Mouse (Mus musculus) neural tube, embryonic 11.5 days (tissue): ENCODE results near the gene Dnah8. TPM values are rescaled to one million over a fixed set of nuclear protein-coding genes. Genes with fewer than 3 reads are reported as not detected.

Experiments used
- ATAC-seq: fragments of 200-750 bp; cut with Nextera tagmentation; 2 replicates; pipeline ENCODE4 v1.8.0; 2017; ENCODE audit warnings: moderate number of reproducible peaks, mild to moderate bottlenecking, moderate TSS enrichment, moderate library complexity; ENCODE audit not compliant: insufficient read depth, low FRiP score, low TSS enrichment
- DNase-seq: peaks from one replicate; pipeline ENCODE4 v3.0.0-alpha.2; 2015; ENCODE audit warnings: low spot score
- H3K27ac ChIP-seq: fragments of 300-500 bp; sonication (generic); 2 replicates; pipeline ENCODE4 v1.5.1; 2014; ENCODE audit warnings: low read depth, mild to moderate bottlenecking, low read length
- H3K27me3 ChIP-seq: fragments of 300-500 bp; sonication (generic); 2 replicates; pipeline ENCODE4 v1.6.1; 2014; ENCODE audit warnings: mild to moderate bottlenecking, low read length, mixed read lengths; ENCODE audit not compliant: control insufficient read depth, insufficient read depth
- H3K36me3 ChIP-seq: fragments of 300-500 bp; sonication (generic); 2 replicates; pipeline ENCODE4 v1.6.1; 2014; ENCODE audit warnings: mild to moderate bottlenecking, low read length, moderate library complexity, mixed read lengths; ENCODE audit not compliant: control insufficient read depth, insufficient read depth
- H3K4me1 ChIP-seq: fragments of 300-500 bp; sonication (generic); 2 replicates; pipeline ENCODE4 v1.6.1; 2014; ENCODE audit warnings: low read length, mixed read lengths; ENCODE audit not compliant: control insufficient read depth, insufficient read depth
- H3K4me2 ChIP-seq: fragments of 300-500 bp; sonication (generic); 2 replicates; pipeline ENCODE4 v1.6.1; 2014; ENCODE audit warnings: low read depth, mild to moderate bottlenecking, moderate library complexity
- H3K4me3 ChIP-seq: fragments of 300-500 bp; sonication (generic); 2 replicates; pipeline ENCODE4 v1.5.1; 2014; ENCODE audit warnings: low read depth, low read length
- H3K9ac ChIP-seq: fragments of 300-500 bp; sonication (generic); 2 replicates; pipeline ENCODE4 v1.6.1; 2014; ENCODE audit warnings: mild to moderate bottlenecking, low read length
- H3K9me3 ChIP-seq: fragments of 300-500 bp; sonication (generic); 2 replicates; pipeline ENCODE4 v1.6.1; 2016; ENCODE audit warnings: low read length; ENCODE audit not compliant: control insufficient read depth
- WGBS: fragments of 180-500 bp; shearing (Covaris S2); extraction: QIAGEN DNeasy Blood & Tissue Kit; methylation state at CpG from one replicate; pipeline ENCODE4 v1.1.7; 2014; 5-methylcytosine and 5-hydroxymethylcytosine counted together
- polyA plus RNA-seq: library from polyadenylated mRNA; unstranded; fragments of >200 nt; fragmentation: Nextera tagmentation; extraction: Ambion mirVana; gene quantifications from 2 replicates; pipeline ENCODE4 v1.2.1, GENCODE M21; 2014

Gene Dnah8
- polyA plus RNA-seq, 1 experiment from 2014 or later: 1.1 TPM

GRCm38 (mm10) chr17:30606206-30606605, 17.9 kb upstream of the Dnah8 start:
- no peaks in the 10 kb centered on the region for H3K27me3 ChIP-seq
- H3K27ac ChIP-seq: no peak overlapping the region
- no peak for ATAC-seq
- H3K4me1 ChIP-seq: peaks cover 8% of the 10 kb centered on the region; the same call in 1 of the 2 replicates
- H3K4me2 ChIP-seq: no peak overlapping the region
- DNase-seq: no peak
- peaks cover 5% of the 10 kb centered on the region for H3K36me3 ChIP-seq
- no peaks in the 10 kb centered on the region for H3K9me3 ChIP-seq
- no peak overlapping the region for H3K9ac ChIP-seq
- no peak overlapping the region for H3K4me3 ChIP-seq
- 85% methylated on average over 11 of the region's 11 CpGs for WGBS

- H3K4me1 ChIP-seq: peaks cover 8% of the 10 kb centered on the region
- ATAC-seq (no peak), DNase-seq (no peak)
- H3K4me3 ChIP-seq: no peak overlapping the region
- no peak overlapping the region for H3K4me2 ChIP-seq
- no peak overlapping the region for H3K27ac ChIP-seq
- 93% methylated on average over 8 of the region's 8 CpGs for WGBS
- no peaks in the 10 kb centered on the region for H3K27me3 ChIP-seq
- H3K9ac ChIP-seq: no peak overlapping the region
- peaks cover 5% of the 10 kb centered on the region for H3K36me3 ChIP-seq
- no peaks in the 10 kb centered on the region for H3K9me3 ChIP-seq
Measured at GRCm38 (mm10) chr17:30606634-30607081, 17.5 kb upstream of the Dnah8 start.

GRCm38 (mm10) chr17:30607330-30607729, 16.8 kb upstream of the Dnah8 start:
- H3K4me3 ChIP-seq: no peak overlapping the region
- DNase-seq: no peak
- WGBS: 85% methylated on average over 7 of the region's 7 CpGs
- no peaks in the 10 kb centered on the region for H3K27me3 ChIP-seq
- H3K27ac ChIP-seq: no peak overlapping the region
- H3K9me3 ChIP-seq: no peaks in the 10 kb centered on the region
- no peak for ATAC-seq
- H3K36me3 ChIP-seq: peaks cover 2% of the 10 kb centered on the region
- H3K4me1 ChIP-seq: peaks cover 8% of the 10 kb centered on the region
- no peak overlapping the region for H3K9ac ChIP-seq
- no peak overlapping the region for H3K4me2 ChIP-seq

GRCm38 (mm10) chr17:30607909-30608495, 16.2 kb upstream of the Dnah8 start:
- Histone ChIP-seq H3K9me3 (no peaks in the 10 kb centered on the region), H3K4me2 (no peak overlapping the region), H3K27ac (no peak overlapping the region), H3K4me1 (peaks cover 8% of the 10 kb centered on the region), H3K27me3 (no peaks in the 10 kb centered on the region), H3K9ac (no peak overlapping the region), H3K36me3 (no peaks in the 10 kb centered on the region; the same call in 1 of the 2 replicates), H3K4me3 (no peak overlapping the region)
- 58% methylated on average over 8 of the region's 8 CpGs for WGBS
- DNase-seq: no peak
- no peak for ATAC-seq

- DNase-seq (no peak), ATAC-seq (no peak)
- Histone ChIP-seq H3K4me2 (no peak overlapping the region), H3K27me3 (no peaks in the 10 kb centered on the region), H3K9me3 (no peaks in the 10 kb centered on the region), H3K27ac (0 out of 2 replicates have a peak overlapping the region, but pooled peaks have one; percentile 8), H3K36me3 (no peaks in the 10 kb centered on the region), H3K4me3 (no peak overlapping the region), H3K9ac (no peak overlapping the region), H3K4me1 (peaks cover 8% of the 10 kb centered on the region)
- WGBS: 92% methylated on average over 16 of the region's 16 CpGs
Measured at GRCm38 (mm10) chr17:30609305-30609979, 14.7 kb upstream of the Dnah8 start.

- ATAC-seq (no peak), DNase-seq (no peak)
- WGBS: 97% methylated on average over 5 of the region's 5 CpGs
- Histone ChIP-seq H3K4me3 (no peak overlapping the region), H3K9ac (no peak overlapping the region), H3K36me3 (no peaks in the 10 kb centered on the region), H3K27me3 (no peaks in the 10 kb centered on the region), H3K27ac (no peak overlapping the region), H3K4me1 (peaks cover 8% of the 10 kb centered on the region), H3K9me3 (no peaks in the 10 kb centered on the region), H3K4me2 (no peak overlapping the region)
Measured at GRCm38 (mm10) chr17:30609980-30610307, 14.2 kb upstream of the Dnah8 start.

- Histone ChIP-seq H3K9ac (no peak overlapping the region), H3K27ac (no peak overlapping the region), H3K27me3 (no peaks in the 10 kb centered on the region), H3K4me3 (no peak overlapping the region), H3K9me3 (no peaks in the 10 kb centered on the region), H3K36me3 (no peaks in the 10 kb centered on the region), H3K4me1 (peaks cover 8% of the 10 kb centered on the region), H3K4me2 (no peak overlapping the region)
- DNase-seq (no peak), ATAC-seq (no peak)
- 83% methylated on average over 1 of the region's 1 CpGs for WGBS
Measured at GRCm38 (mm10) chr17:30610739-30611138, 13.4 kb upstream of the Dnah8 start.

- peak overlapping the region; percentile 79 for H3K9ac ChIP-seq
- ATAC-seq (no peak), DNase-seq (no peak)
- WGBS: 29% methylated on average over 18 of the region's 18 CpGs
- peak overlapping the region; percentile 48 for H3K4me2 ChIP-seq
- no peaks in the 10 kb centered on the region for H3K27me3 ChIP-seq
- H3K27ac ChIP-seq: peak overlapping the region; percentile 58; the same call in 1 of the 2 replicates
- H3K36me3 ChIP-seq: no peaks in the 10 kb centered on the region
- H3K9me3 ChIP-seq: no peaks in the 10 kb centered on the region
- H3K4me3 ChIP-seq: peak overlapping the region; percentile 65
- H3K4me1 ChIP-seq: peaks cover 8% of the 10 kb centered on the region
Measured at GRCm38 (mm10) chr17:30611221-30612074, 12.7 kb upstream of the Dnah8 start.
